Mouse (Mus musculus) forebrain, embryonic 14.5 days (tissue): ENCODE data around the gene Ddx19a. TPM values are rescaled to one million over a fixed set of nuclear protein-coding genes. Genes with fewer than 3 reads are reported as not detected.
"Not testable (repeated sequence)": the region's sequence is repeated elsewhere in the genome, so short reads cannot be mapped to it uniquely, and the experiment has no call there.

Experiments
- ATAC-seq: fragments of 200-750 bp; cut with Nextera tagmentation; 2 replicates; pipeline ENCODE4 v1.8.0; 2017; ENCODE audit warnings: mild to moderate bottlenecking, moderate library complexity
- DNase-seq: peaks from one replicate; pipeline ENCODE4 v3.0.0-alpha.2; 2015; ENCODE audit warnings: low spot score
- H3K27ac ChIP-seq: fragments of 300-500 bp; sonication (generic); 2 replicates; pipeline ENCODE4 v1.5.1; 2014; ENCODE audit warnings: low read depth, mild to moderate bottlenecking, control low read depth, low read length, moderate library complexity
- H3K27me3 ChIP-seq: fragments of 300-500 bp; sonication (generic); replicated peaks from 2 replicates; pipeline ENCODE4 v1.6.1; 2014; ENCODE audit warnings: low read length, control low read depth, mixed read lengths; ENCODE audit not compliant: control insufficient read depth, insufficient read depth
- H3K36me3 ChIP-seq: fragments of 300-500 bp; sonication (generic); 2 replicates; pipeline ENCODE4 v1.6.1; 2014; ENCODE audit warnings: low read length, control low read depth; ENCODE audit not compliant: control insufficient read depth, insufficient read depth
- H3K4me1 ChIP-seq: fragments of 300-500 bp; sonication (generic); 2 replicates; pipeline ENCODE4 v1.6.1; 2014; ENCODE audit warnings: antibody characterized with exemption, low read length, control low read depth; ENCODE audit not compliant: control insufficient read depth, insufficient read depth
- H3K4me2 ChIP-seq: fragments of 300-500 bp; sonication (generic); 2 replicates; pipeline ENCODE4 v1.6.1; 2014; ENCODE audit warnings: mild to moderate bottlenecking, control low read depth, low read length
- H3K4me3 ChIP-seq: fragments of 300-500 bp; sonication (generic); 2 replicates; pipeline ENCODE4 v1.5.1; 2014; ENCODE audit warnings: low read depth, low read length, control low read depth
- H3K9ac ChIP-seq: fragments of 300-500 bp; sonication (generic); 2 replicates; pipeline ENCODE4 v1.6.1; 2014; ENCODE audit warnings: mild to moderate bottlenecking, low read length, control low read depth, moderate library complexity
- H3K9me3 ChIP-seq: fragments of 300-500 bp; sonication (generic); replicated peaks from 2 replicates; pipeline ENCODE4 v1.6.1; 2016; ENCODE audit warnings: low read length, control low read depth, mixed read lengths; ENCODE audit not compliant: control insufficient read depth
- WGBS: fragments of 180-500 bp; shearing (Covaris S2); extraction: QIAGEN DNeasy Blood & Tissue Kit; methylation state at CpG from one replicate; pipeline ENCODE4 v1.1.7; 2014; 5-methylcytosine and 5-hydroxymethylcytosine counted together
- polyA plus RNA-seq: library from polyadenylated mRNA; unstranded; fragments of >200 nt; fragmentation: Nextera tagmentation; extraction: Ambion mirVana; gene quantifications from 2 replicates; pipeline ENCODE4 v1.2.1, GENCODE M21; 2014

Gene Ddx19a
- polyA plus RNA-seq, 1 experiment from 2014 or later = 16.7 TPM

- Histone ChIP-seq H3K4me2 (no peak overlapping the region), H3K4me3 (no peak overlapping the region), H3K27ac (no peak overlapping the region), H3K4me1 (no peaks in the 10 kb centered on the region), H3K9me3 (no peaks in the 10 kb centered on the region), H3K36me3 (peaks cover 75% of the 10 kb centered on the region), H3K27me3 (no peaks in the 10 kb centered on the region), H3K9ac (no peak overlapping the region)
- DNase-seq (no peak), ATAC-seq (no peak)
- 87% methylated on average over 2 of the region's 2 CpGs for WGBS
Observed at GRCm38 (mm10) chr8:110981304-110981703, 16.3 kb downstream of the Ddx19a start.

GRCm38 (mm10) chr8:110977987-110978386, 19.6 kb downstream of the Ddx19a start:
- peaks cover 73% of the 10 kb centered on the region for H3K36me3 ChIP-seq
- 93% methylated on average over 2 of the region's 2 CpGs for WGBS

GRCm38 (mm10) chr8:110976532-110976931, 21.1 kb downstream of the Ddx19a start:
- not testable (repeated sequence) for H3K4me2 ChIP-seq, ATAC-seq, H3K4me1 ChIP-seq, DNase-seq, H3K27ac ChIP-seq, H3K9me3 ChIP-seq, H3K4me3 ChIP-seq, H3K9ac ChIP-seq, H3K27me3 ChIP-seq
- peaks cover 58% of the 10 kb centered on the region for H3K36me3 ChIP-seq
- 97% methylated on average over 8 of the region's 8 CpGs for WGBS

More at GRCm38 (mm10) chr8:110977987-110978386, 19.6 kb downstream of the Ddx19a start:
- not testable (repeated sequence) for H3K27me3 ChIP-seq, H3K9me3 ChIP-seq, H3K27ac ChIP-seq, ATAC-seq, H3K4me1 ChIP-seq, H3K9ac ChIP-seq, H3K4me3 ChIP-seq, DNase-seq, H3K4me2 ChIP-seq

- H3K4me2 ChIP-seq = peak overlapping the region; percentile 82
- H3K36me3 ChIP-seq = peaks cover 28% of the 10 kb centered on the region
- peak; percentile 98 for ATAC-seq
- no peak overlapping the region for H3K27ac ChIP-seq
- DNase-seq = peak; percentile 98
- H3K4me3 ChIP-seq = peak overlapping the region; percentile 45
- H3K9ac ChIP-seq = peak overlapping the region; percentile 66
- no peaks in the 10 kb centered on the region for H3K27me3 ChIP-seq
- H3K4me1 ChIP-seq = no peaks in the 10 kb centered on the region; the same call in 1 of the 2 replicates
- WGBS = 5% methylated on average over 45 of the region's 45 CpGs
- H3K9me3 ChIP-seq = no peaks in the 10 kb centered on the region
Observed at GRCm38 (mm10) chr8:110969910-110970770, 27.5 kb downstream of the Ddx19a start.

GRCm38 (mm10) chr8:110967326-110967725, 30.3 kb downstream of the Ddx19a start:
- ATAC-seq = no peak
- 80% methylated on average over 9 of the region's 9 CpGs for WGBS
- Histone ChIP-seq H3K4me2 (no peak overlapping the region), H3K27ac (no peak overlapping the region), H3K27me3 (no peaks in the 10 kb centered on the region), H3K9ac (no peak overlapping the region), H3K4me1 (no peaks in the 10 kb centered on the region; the same call in 1 of the 2 replicates), H3K36me3 (peaks cover 23% of the 10 kb centered on the region; the same call in 1 of the 2 replicates), H3K4me3 (no peak overlapping the region), H3K9me3 (no peaks in the 10 kb centered on the region)
- no peak for DNase-seq

GRCm38 (mm10) chr8:110966586-110966985, 31.0 kb downstream of the Ddx19a start:
- Histone ChIP-seq H3K4me3 (no peak overlapping the region), H3K27me3 (no peaks in the 10 kb centered on the region), H3K36me3 (peaks cover 23% of the 10 kb centered on the region; the same call in 1 of the 2 replicates), H3K9me3 (no peaks in the 10 kb centered on the region), H3K9ac (no peak overlapping the region), H3K27ac (no peak overlapping the region), H3K4me2 (no peak overlapping the region), H3K4me1 (no peaks in the 10 kb centered on the region; the same call in 1 of the 2 replicates)
- ATAC-seq (no peak), DNase-seq (no peak)
- WGBS = 92% methylated on average over 8 of the region's 8 CpGs

GRCm38 (mm10) chr8:110965594-110965993, 32.0 kb downstream of the Ddx19a start:
- Histone ChIP-seq H3K9me3 (no peaks in the 10 kb centered on the region), H3K27ac (no peak overlapping the region), H3K4me3 (no peak overlapping the region), H3K9ac (no peak overlapping the region), H3K4me1 (no peaks in the 10 kb centered on the region; the same call in 1 of the 2 replicates), H3K36me3 (peaks cover 23% of the 10 kb centered on the region; the same call in 1 of the 2 replicates), H3K27me3 (no peaks in the 10 kb centered on the region), H3K4me2 (no peak overlapping the region)
- 54% methylated on average over 7 of the region's 7 CpGs for WGBS
- ATAC-seq (no peak), DNase-seq (peak; percentile 53)

GRCm38 (mm10) chr8:110964666-110965065, 32.9 kb downstream of the Ddx19a start:
- no peaks in the 10 kb centered on the region for H3K27me3 ChIP-seq
- H3K4me2 ChIP-seq = no peak overlapping the region
- H3K9me3 ChIP-seq = no peaks in the 10 kb centered on the region
- no peaks in the 10 kb centered on the region; the same call in 1 of the 2 replicates for H3K4me1 ChIP-seq
- 78% methylated on average over 7 of the region's 7 CpGs for WGBS
- no peak overlapping the region for H3K9ac ChIP-seq
- no peak overlapping the region for H3K27ac ChIP-seq
- ATAC-seq (no peak), DNase-seq (peak; percentile 16)
- peaks cover 25% of the 10 kb centered on the region; the same call in 1 of the 2 replicates for H3K36me3 ChIP-seq
- no peak overlapping the region for H3K4me3 ChIP-seq

- H3K36me3 ChIP-seq = peaks cover 38% of the 10 kb centered on the region
- ATAC-seq (no peak), DNase-seq (no peak)
- H3K4me2 ChIP-seq = no peak overlapping the region
- H3K4me1 ChIP-seq = no peaks in the 10 kb centered on the region; the same call in 1 of the 2 replicates
- H3K9me3 ChIP-seq = no peaks in the 10 kb centered on the region
- WGBS = 85% methylated on average over 2 of the region's 2 CpGs
- no peak overlapping the region for H3K27ac ChIP-seq
- no peak overlapping the region for H3K9ac ChIP-seq
- H3K4me3 ChIP-seq = no peak overlapping the region
- no peaks in the 10 kb centered on the region for H3K27me3 ChIP-seq
Observed at GRCm38 (mm10) chr8:110963051-110963450, 34.5 kb downstream of the Ddx19a start.
